Mouse (Mus musculus): ENCODE measurements around the gene Mtmr12.

DNA sequence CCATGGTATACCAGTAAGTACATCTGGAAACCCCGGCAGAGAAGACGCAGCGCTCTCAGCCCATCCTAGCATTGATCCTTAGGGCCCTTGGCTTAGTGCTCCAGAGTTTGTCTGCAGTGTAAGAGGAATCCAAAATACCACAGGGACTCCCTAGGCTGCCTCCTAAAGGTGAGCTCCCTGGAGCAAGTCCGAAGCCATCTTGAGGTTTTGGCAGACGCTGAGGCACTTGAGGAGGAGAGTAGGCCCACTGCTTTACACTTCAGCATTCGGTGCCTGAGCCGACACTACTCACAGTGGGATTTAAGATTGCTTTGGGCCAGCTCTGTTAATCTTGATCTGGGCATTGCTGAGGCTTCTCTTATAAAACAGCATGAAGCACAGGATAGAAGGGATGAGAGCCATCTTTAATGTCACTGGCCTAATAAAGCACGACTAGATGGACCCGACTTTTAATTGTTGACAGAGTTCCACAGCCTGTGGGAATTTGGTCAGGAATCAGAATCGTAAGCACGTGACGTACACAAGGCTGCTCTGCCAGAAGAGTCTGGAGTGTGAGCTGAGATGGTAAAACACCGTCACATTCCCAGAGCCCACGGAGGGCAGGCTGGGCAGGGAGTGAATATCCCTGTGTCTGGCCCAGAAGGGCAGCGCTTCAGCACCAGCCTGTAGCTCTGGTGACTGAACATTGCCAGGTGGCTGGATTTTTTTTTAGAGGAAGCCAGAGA lies 46.8 kb downstream of the Mtmr12 start:
- TF ChIP-seq CTCF (IDR thresholded peaks at IDR 0.05; ENCODE audit: control insufficient read depth, insufficient read depth, low read length) (no peak), POLR2A (IDR thresholded peaks at IDR 0.05; ENCODE audit: borderline replicate concordance, control insufficient read depth, low read depth, low read length) (no peak)

Data from bone marrow, adult 2 months (tissue).